Mouse (Mus musculus) forebrain, embryonic 10.5 days (tissue): ENCODE measurements around the gene Lctl. TPM values are rescaled to one million over a fixed set of nuclear protein-coding genes. Genes with fewer than 3 reads are reported as not detected.
"Not testable (repeated sequence)": the region's sequence is repeated elsewhere in the genome, so short reads cannot be mapped to it uniquely, and the experiment has no call there.

ENCODE experiments used
- DNase-seq: peaks from one replicate; pipeline ENCODE4 v3.0.0-alpha.2; 2017; ENCODE audit warnings: low spot score; ENCODE audit errors: extremely low spot score
- H3K27ac ChIP-seq: fragments of 300-500 bp; sonication (generic); 2 replicates; pipeline ENCODE4 v1.5.1; 2016; ENCODE audit warnings: mild to moderate bottlenecking
- H3K27me3 ChIP-seq: fragments of 300-500 bp; sonication (generic); 2 replicates; pipeline ENCODE4 v1.6.1; 2016; ENCODE audit warnings: mild to moderate bottlenecking; ENCODE audit not compliant: poor library complexity, severe bottlenecking
- H3K36me3 ChIP-seq: fragments of 300-500 bp; sonication (generic); replicated peaks from 2 replicates; pipeline ENCODE4 v1.6.1; 2016; ENCODE audit warnings: mild to moderate bottlenecking, moderate library complexity
- H3K4me1 ChIP-seq: fragments of 300-500 bp; sonication (generic); 2 replicates; pipeline ENCODE4 v1.6.1; 2016
- H3K4me3 ChIP-seq: fragments of 300-500 bp; sonication (generic); 2 replicates; pipeline ENCODE4 v1.5.1; 2016; ENCODE audit warnings: mild to moderate bottlenecking, moderate library complexity
- H3K9me3 ChIP-seq: fragments of 300-500 bp; sonication (generic); 2 replicates; pipeline ENCODE4 v1.6.1; 2016; ENCODE audit warnings: mild to moderate bottlenecking, moderate library complexity
- WGBS: fragments of 180-500 bp; shearing (Covaris S2); methylation state at CpG from one replicate; pipeline ENCODE4 v1.1.7; 2016; 5-methylcytosine and 5-hydroxymethylcytosine counted together
- polyA plus RNA-seq: library from polyadenylated mRNA; unstranded; fragments of >200 nt; fragmentation: Nextera tagmentation; extraction: Ambion mirVana; gene quantifications from 2 replicates; pipeline ENCODE4 v1.2.1, GENCODE M21; 2016

Gene Lctl
- polyA plus RNA-seq, 1 experiment from 2014 or later, result not detected

GRCm38 (mm10) chr9:64124846-64125245 is 7.9 kb downstream of the Lctl start:
- not testable (repeated sequence) for H3K27ac ChIP-seq, H3K27me3 ChIP-seq, H3K4me3 ChIP-seq, DNase-seq, H3K36me3 ChIP-seq, H3K9me3 ChIP-seq
- 71% methylated on average over 3 of the region's 3 CpGs for WGBS
- peaks cover 22% of the 10 kb centered on the region for H3K4me1 ChIP-seq

- Histone ChIP-seq H3K9me3 (no peaks in the 10 kb centered on the region; the same call in 1 of the 2 replicates), H3K27me3 (no peaks in the 10 kb centered on the region), H3K36me3 (no peaks in the 10 kb centered on the region), H3K4me1 (peaks cover 22% of the 10 kb centered on the region), H3K27ac (no peak overlapping the region), H3K4me3 (no peak overlapping the region)
- 85% methylated on average over 3 of the region's 3 CpGs for WGBS
- no peak for DNase-seq
These were observed 8.4 kb downstream of the Lctl start for GRCm38 (mm10) chr9:64125307-64125706.

GRCm38 (mm10) chr9:64126121-64126520 is 9.2 kb downstream of the Lctl start:
- Histone ChIP-seq H3K9me3 (no peaks in the 10 kb centered on the region; the same call in 1 of the 2 replicates), H3K4me3 (no peak overlapping the region), H3K27ac (no peak overlapping the region), H3K4me1 (peaks cover 18% of the 10 kb centered on the region), H3K36me3 (no peaks in the 10 kb centered on the region), H3K27me3 (no peaks in the 10 kb centered on the region)
- 81% methylated on average over 12 of the region's 12 CpGs for WGBS
- DNase-seq, result no peak

GRCm38 (mm10) chr9:64131623-64132022 is 14.7 kb downstream of the Lctl start:
- no peak for DNase-seq

GRCm38 (mm10) chr9:64138896-64139295 is 21.9 kb downstream of the Lctl start:
- not testable (repeated sequence) for H3K27ac ChIP-seq

More at GRCm38 (mm10) chr9:64131623-64132022, 14.7 kb downstream of the Lctl start:
- Histone ChIP-seq H3K27ac (no peak overlapping the region), H3K36me3 (peaks cover 14% of the 10 kb centered on the region), H3K4me3 (no peak overlapping the region), H3K4me1 (no peaks in the 10 kb centered on the region), H3K9me3 (no peaks in the 10 kb centered on the region; the same call in 1 of the 2 replicates), H3K27me3 (no peaks in the 10 kb centered on the region)
- WGBS, result 88% methylated on average over 6 of the region's 6 CpGs

GRCm38 (mm10) chr9:64139879-64140278 is 22.9 kb downstream of the Lctl start:
- H3K4me1 ChIP-seq, result no peaks in the 10 kb centered on the region
- H3K36me3 ChIP-seq, result peaks cover 87% of the 10 kb centered on the region
- no peaks in the 10 kb centered on the region for H3K9me3 ChIP-seq
- no peak for DNase-seq
- 92% methylated on average over 9 of the region's 9 CpGs for WGBS
- no peak overlapping the region for H3K27ac ChIP-seq
- no peaks in the 10 kb centered on the region for H3K27me3 ChIP-seq
- no peak overlapping the region for H3K4me3 ChIP-seq

More at GRCm38 (mm10) chr9:64138896-64139295, 21.9 kb downstream of the Lctl start:
- H3K4me3 ChIP-seq, H3K4me1 ChIP-seq, DNase-seq, H3K27me3 ChIP-seq, H3K9me3 ChIP-seq: not testable (repeated sequence)
- 15% methylated on average over 6 of the region's 6 CpGs for WGBS
- peaks cover 77% of the 10 kb centered on the region for H3K36me3 ChIP-seq

- H3K27me3 ChIP-seq, result no peaks in the 10 kb centered on the region
- no peaks in the 10 kb centered on the region for H3K9me3 ChIP-seq
- WGBS, result 87% methylated on average over 1 of the region's 1 CpGs
- DNase-seq, result no peak
- H3K27ac ChIP-seq, result no peak overlapping the region
- H3K36me3 ChIP-seq, result peaks cover 100% of the 10 kb centered on the region
- no peaks in the 10 kb centered on the region for H3K4me1 ChIP-seq
- no peak overlapping the region for H3K4me3 ChIP-seq
These were observed 39.7 kb downstream of the Lctl start for GRCm38 (mm10) chr9:64156641-64157040.

GRCm38 (mm10) chr9:64160471-64160870 is 43.5 kb downstream of the Lctl start:
- Histone ChIP-seq H3K9me3 (no peaks in the 10 kb centered on the region), H3K4me3 (no peak overlapping the region), H3K36me3 (peaks cover 98% of the 10 kb centered on the region), H3K4me1 (no peaks in the 10 kb centered on the region), H3K27ac (no peak overlapping the region), H3K27me3 (no peaks in the 10 kb centered on the region)
- DNase-seq, result no peak
- WGBS, result 95% methylated on average over 5 of the region's 5 CpGs

- not testable (repeated sequence) for H3K9me3 ChIP-seq, DNase-seq, H3K4me3 ChIP-seq, H3K27me3 ChIP-seq, H3K27ac ChIP-seq
- peaks cover 49% of the 10 kb centered on the region for H3K36me3 ChIP-seq
- H3K4me1 ChIP-seq, result peaks cover 24% of the 10 kb centered on the region
- 95% methylated on average over 3 of the region's 3 CpGs for WGBS
These were observed 53.0 kb downstream of the Lctl start for GRCm38 (mm10) chr9:64169967-64170366.

GRCm38 (mm10) chr9:64172145-64172815 is 55.3 kb downstream of the Lctl start:
- no peaks in the 10 kb centered on the region for H3K9me3 ChIP-seq
- H3K27me3 ChIP-seq, result no peaks in the 10 kb centered on the region
- WGBS, result 3% methylated on average over 18 of the region's 18 CpGs
- no peak for DNase-seq
- H3K27ac ChIP-seq, result peak overlapping the region; percentile 98
- peaks cover 51% of the 10 kb centered on the region for H3K36me3 ChIP-seq
- H3K4me3 ChIP-seq, result peak overlapping the region; percentile 86
- H3K4me1 ChIP-seq, result peaks cover 34% of the 10 kb centered on the region

GRCm38 (mm10) chr9:64172816-64173665 is 56.1 kb downstream of the Lctl start, which contains the start of the genes Zwilch and Rpl4:
Zwilch (minus strand) TSS chr9:64173104.
Rpl4 (plus strand) TSS chr9:64173375.
- Histone ChIP-seq H3K9me3 (no peaks in the 10 kb centered on the region), H3K27me3 (no peaks in the 10 kb centered on the region), H3K36me3 (peaks cover 51% of the 10 kb centered on the region), H3K4me3 (peak within 1 kb of the TSS; percentile 86), H3K4me1 (peaks cover 36% of the 10 kb centered on the region), H3K27ac (peak within 1 kb of the TSS; percentile 98)
- peak; percentile 83 for DNase-seq
- under 1% methylated on average over 42 of the region's 42 CpGs for WGBS

GRCm38 (mm10) chr9:64173666-64174220 is 56.8 kb downstream of the Lctl start:
- under 1% methylated on average over 16 of the region's 16 CpGs for WGBS
- H3K4me3 ChIP-seq, result peak overlapping the region; percentile 86
- H3K27me3 ChIP-seq, result no peaks in the 10 kb centered on the region
- peak overlapping the region; percentile 98 for H3K27ac ChIP-seq
- H3K36me3 ChIP-seq, result peaks cover 51% of the 10 kb centered on the region
- no peak for DNase-seq
- H3K4me1 ChIP-seq, result peaks cover 40% of the 10 kb centered on the region
- H3K9me3 ChIP-seq, result no peaks in the 10 kb centered on the region
